Mouse (Mus musculus): ENCODE results near the gene Col1a1. TPM values are rescaled to one million over a fixed set of nuclear protein-coding genes. Genes with fewer than 3 reads are reported as not detected.

The Col1a1 gene
- polyA plus RNA-seq, 1 experiment from 2014 or later, result 2.2 TPM

DNA sequence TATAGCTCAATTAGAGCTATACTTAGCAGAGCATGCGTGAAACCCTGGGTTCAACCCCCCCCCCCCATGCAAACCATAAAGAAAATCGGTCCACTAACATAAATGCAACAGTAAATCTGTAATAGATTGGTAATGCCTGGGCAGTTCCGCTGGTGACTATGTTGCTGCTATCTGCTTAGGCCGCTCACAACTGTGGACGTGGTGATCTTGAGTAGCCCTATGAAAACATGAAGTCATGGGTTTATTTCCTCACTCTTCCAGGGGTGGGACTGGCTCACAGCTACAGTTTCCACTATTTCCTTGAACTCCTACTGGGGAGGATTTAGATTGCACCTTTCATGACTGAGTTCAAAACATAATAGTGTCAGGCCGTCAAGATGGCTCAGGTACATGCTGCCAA, 18.3 kb upstream of the Col1a1 start:
- CTCF ChIA-PET, result no interaction called here
- H3K27me3 ChIP-seq, result no peaks in the 10 kb centered on the region
- POLR2A ChIA-PET, result no interaction called here
- in situ Hi-C loops (cut with MboI; ENCODE audit: low pct_unique_long_range_greater_than_20kb), result no loop called here
- TF ChIP-seq CTCF (IDR thresholded peaks at IDR 0.05), result no peak
- no peak for ATAC-seq
- DNase-seq (ENCODE audit: low read depth, low spot score), result no peak

- H3K27me3 ChIP-seq, result no peaks in the 10 kb centered on the region
- ATAC-seq (no peak), DNase-seq (ENCODE audit: low read depth, low spot score) (no peak)
- in situ Hi-C loops (cut with MboI; ENCODE audit: low pct_unique_long_range_greater_than_20kb), result no loop called here
- ChIA-PET POLR2A (no interaction called here), CTCF (interaction anchor here (1.3 kb wide), 1 partner anchor 15 kb away, joined by 7 read pairs; the partner anchor contains the start of gene Col1a1)
- no peak for TF ChIP-seq CTCF (IDR thresholded peaks at IDR 0.05)
Measured at GRCm38 (mm10) chr11:94920996-94921401, 15.0 kb upstream of the Col1a1 start.

- CTCF ChIA-PET, result interaction anchor here (0.8 to 1.0 kb wide), 2 partner anchors 8 to 12 kb away, joined by 3 read pairs; no protein-coding TSS in a partner anchor
- ATAC-seq (no peak), DNase-seq (ENCODE audit: low read depth, low spot score) (no peak)
- no peaks in the 10 kb centered on the region for H3K27me3 ChIP-seq
- TF ChIP-seq CTCF (IDR thresholded peaks at IDR 0.05), result no peak
- in situ Hi-C loops (cut with MboI; ENCODE audit: low pct_unique_long_range_greater_than_20kb), result no loop called here
- POLR2A ChIA-PET, result no interaction called here
Measured at GRCm38 (mm10) chr11:94924977-94925376, 11.0 kb upstream of the Col1a1 start.

DNA sequence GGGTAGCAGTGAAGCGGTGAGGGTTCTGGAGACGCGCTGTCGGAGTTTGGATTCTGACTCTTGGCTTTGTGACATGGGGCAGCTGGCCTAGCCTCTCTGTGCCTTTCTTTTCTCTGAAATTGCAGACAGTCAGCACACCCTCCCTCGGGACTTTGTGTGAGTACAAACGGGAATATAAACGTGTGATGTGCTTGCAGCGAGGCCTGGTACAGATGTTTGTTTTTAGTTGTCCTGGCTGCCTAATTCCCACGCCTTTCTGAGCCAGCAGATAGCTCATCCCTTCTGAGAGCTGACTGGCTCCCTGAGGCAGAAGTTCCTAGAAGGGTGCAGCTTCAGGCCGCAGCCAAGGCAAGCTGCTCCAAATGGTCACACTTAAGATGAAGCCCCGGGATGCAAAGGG, 9.6 kb upstream of the Col1a1 start:
- H3K27me3 ChIP-seq, result no peaks in the 10 kb centered on the region
- CTCF ChIA-PET, result no interaction called here
- in situ Hi-C loops (cut with MboI; ENCODE audit: low pct_unique_long_range_greater_than_20kb), result no loop called here
- no peak for TF ChIP-seq CTCF (IDR thresholded peaks at IDR 0.05)
- DNase-seq (ENCODE audit: low read depth, low spot score) (no peak), ATAC-seq (no peak)
- POLR2A ChIA-PET, result no interaction called here

- DNase-seq (ENCODE audit: low read depth, low spot score), result peak; percentile 88
- no peak for TF ChIP-seq CTCF (IDR thresholded peaks at IDR 0.05)
- in situ Hi-C loops (cut with MboI; ENCODE audit: low pct_unique_long_range_greater_than_20kb), result no loop called here
Measured at GRCm38 (mm10) chr11:94927771-94928291, 8.2 kb upstream of the Col1a1 start.

DNA sequence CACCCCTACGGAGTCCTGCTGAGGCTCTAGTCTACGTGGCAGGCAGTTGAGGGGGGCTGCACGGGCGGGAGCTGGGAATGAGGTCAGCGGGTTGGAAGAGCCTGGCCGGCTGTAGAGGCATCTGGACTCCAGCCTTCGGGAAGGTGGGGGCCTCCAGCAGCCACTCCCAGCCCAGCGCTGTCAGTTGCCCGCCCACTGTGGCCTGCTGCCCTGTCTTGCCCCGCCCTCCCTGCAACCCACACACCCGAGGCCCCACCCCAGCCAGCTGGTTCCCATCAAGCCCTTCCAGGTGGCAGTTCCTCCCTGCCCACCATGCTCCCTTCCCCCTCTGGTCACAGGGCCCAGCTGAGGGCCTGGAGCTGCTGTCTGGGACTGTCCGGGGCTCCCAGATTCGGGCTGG, 7.2 kb upstream of the Col1a1 start:
- ATAC-seq (peak; percentile 66), DNase-seq (ENCODE audit: low read depth, low spot score) (no peak)
- CTCF ChIA-PET, result interaction anchor here (0.7 to 11.9 kb wide), 2 partner anchors 13 to 60 kb away, joined by 3 to 130 read pairs; no protein-coding TSS in a partner anchor
- TF ChIP-seq CTCF (IDR thresholded peaks at IDR 0.05), result no peak
- in situ Hi-C loops (cut with MboI; ENCODE audit: low pct_unique_long_range_greater_than_20kb), result no loop called here
- POLR2A ChIA-PET, result interaction anchor here (0.6 kb wide), 1 partner anchor 79 kb away, joined by 3 read pairs; no protein-coding TSS in a partner anchor
- H3K27me3 ChIP-seq, result no peaks in the 10 kb centered on the region

More at GRCm38 (mm10) chr11:94927771-94928291, 8.2 kb upstream of the Col1a1 start:
- CTCF ChIA-PET, result interaction anchor here (11.9 kb wide), 1 partner anchor 59 kb away, joined by 130 read pairs; no protein-coding TSS in a partner anchor
- POLR2A ChIA-PET, result no interaction called here
- ATAC-seq, result peak; percentile 75
- no peaks in the 10 kb centered on the region for H3K27me3 ChIP-seq

DNA sequence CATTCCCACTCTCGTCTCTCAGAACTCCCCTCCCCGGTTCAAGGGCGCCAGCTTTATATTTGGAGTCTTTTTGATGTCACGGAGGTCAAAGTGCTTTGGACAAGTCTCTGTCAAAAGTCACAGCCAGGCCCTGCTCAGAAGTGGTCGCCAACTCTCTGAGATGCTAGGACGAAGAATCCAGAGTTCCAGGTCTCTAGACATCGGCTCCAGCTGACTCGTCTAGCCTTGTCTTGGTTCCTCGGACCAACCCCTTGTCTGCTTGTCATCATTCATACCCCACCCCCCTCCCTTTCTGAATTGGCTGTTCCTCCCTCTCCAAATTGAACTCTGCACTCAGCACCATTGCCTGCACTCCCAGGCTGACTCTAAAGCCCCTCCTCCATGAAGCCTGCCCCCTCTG, 6.4 kb upstream of the Col1a1 start:
- no peak for ATAC-seq
- in situ Hi-C loops (cut with MboI; ENCODE audit: low pct_unique_long_range_greater_than_20kb), result no loop called here
- H3K27me3 ChIP-seq, result no peaks in the 10 kb centered on the region
- CTCF ChIA-PET, result interaction anchor here (11.9 kb wide), 1 partner anchor 60 kb away, joined by 130 read pairs; no protein-coding TSS in a partner anchor
- TF ChIP-seq CTCF (IDR thresholded peaks at IDR 0.05), result no peak
- DNase-seq (ENCODE audit: low read depth, low spot score), result no peak
- POLR2A ChIA-PET, result no interaction called here

DNA sequence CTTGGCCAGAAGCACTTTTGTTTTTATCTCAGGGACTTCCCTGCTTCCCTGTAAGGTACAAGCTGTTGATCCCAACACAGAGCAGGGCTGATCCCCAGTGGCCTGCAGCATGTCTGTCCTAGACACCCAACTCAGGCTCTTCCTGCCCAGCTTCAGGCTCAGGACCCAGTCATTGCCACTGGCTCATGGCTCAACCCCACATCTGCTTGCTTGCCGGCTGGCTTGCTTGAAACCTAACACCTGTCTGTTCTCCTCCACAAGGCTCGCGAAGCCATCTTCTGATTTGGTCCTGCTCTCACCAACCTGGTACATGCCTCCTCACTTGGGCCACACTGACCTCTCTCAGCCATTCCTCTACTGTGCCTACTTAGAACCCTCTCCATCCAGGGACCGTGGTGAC, 5.9 kb upstream of the Col1a1 start:
- in situ Hi-C loops (cut with MboI; ENCODE audit: low pct_unique_long_range_greater_than_20kb), result loop anchor here (5.0 kb wide), 1 partner anchor 53 kb away; no protein-coding TSS in a partner anchor
- ChIA-PET CTCF (interaction anchor here (11.9 kb wide), 1 partner anchor 61 kb away, joined by 130 read pairs; no protein-coding TSS in a partner anchor), POLR2A (no interaction called here)
- DNase-seq (ENCODE audit: low read depth, low spot score), result no peak
- no peak for TF ChIP-seq CTCF (IDR thresholded peaks at IDR 0.05)
- no peak for ATAC-seq
- no peaks in the 10 kb centered on the region for H3K27me3 ChIP-seq

- no peak for ATAC-seq
- no peak for TF ChIP-seq CTCF (IDR thresholded peaks at IDR 0.05)
- CTCF ChIA-PET, result interaction anchor here (1.0 to 11.9 kb wide), 5 partner anchors 31 to 204 kb away, joined by 3 to 130 read pairs (median 3); no protein-coding TSS in a partner anchor
- POLR2A ChIA-PET, result interaction anchor here (0.6 to 1.0 kb wide), 2 partner anchors 17 to 61 kb away, joined by 3 to 7 read pairs; no protein-coding TSS in a partner anchor
- DNase-seq (ENCODE audit: low read depth, low spot score), result no peak
- in situ Hi-C loops (cut with MboI; ENCODE audit: low pct_unique_long_range_greater_than_20kb), result loop anchor here (5.0 kb wide), 1 partner anchor 56 kb away; no protein-coding TSS in a partner anchor
- H3K27me3 ChIP-seq, result no peaks in the 10 kb centered on the region
Measured at GRCm38 (mm10) chr11:94933584-94933983, 2.4 kb upstream of the Col1a1 start.

DNA sequence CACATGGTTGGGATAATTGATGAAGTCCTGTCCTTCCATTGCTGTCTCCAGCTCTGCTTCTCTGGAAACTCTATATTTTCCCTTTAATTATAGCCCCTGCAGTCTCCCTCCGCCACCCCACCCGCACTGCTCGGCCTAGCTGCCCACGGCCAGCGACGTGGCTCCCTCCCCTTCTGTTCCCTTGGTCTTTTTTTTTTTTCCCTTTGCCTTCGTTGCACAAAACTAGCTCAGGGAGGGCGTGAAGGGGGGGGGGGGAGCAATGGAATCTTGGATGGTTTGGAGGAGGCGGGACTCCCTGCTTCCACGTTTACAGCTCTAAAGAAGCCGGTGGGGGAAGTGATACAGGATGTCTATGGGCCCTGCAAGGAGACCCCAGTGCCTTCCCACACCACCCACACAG, 1.5 kb upstream of the Col1a1 start:
- no peaks in the 10 kb centered on the region for H3K27me3 ChIP-seq
- ChIA-PET CTCF (interaction anchor here (1.2 to 11.9 kb wide), 2 partner anchors 32 to 65 kb away, joined by 3 to 130 read pairs; no protein-coding TSS in a partner anchor), POLR2A (no interaction called here)
- ATAC-seq (no peak), DNase-seq (ENCODE audit: low read depth, low spot score) (no peak)
- in situ Hi-C loops (cut with MboI; ENCODE audit: low pct_unique_long_range_greater_than_20kb), result loop anchor here (5.0 kb wide), 1 partner anchor 57 kb away; no protein-coding TSS in a partner anchor
- TF ChIP-seq CTCF (IDR thresholded peaks at IDR 0.05), result no peak

DNA sequence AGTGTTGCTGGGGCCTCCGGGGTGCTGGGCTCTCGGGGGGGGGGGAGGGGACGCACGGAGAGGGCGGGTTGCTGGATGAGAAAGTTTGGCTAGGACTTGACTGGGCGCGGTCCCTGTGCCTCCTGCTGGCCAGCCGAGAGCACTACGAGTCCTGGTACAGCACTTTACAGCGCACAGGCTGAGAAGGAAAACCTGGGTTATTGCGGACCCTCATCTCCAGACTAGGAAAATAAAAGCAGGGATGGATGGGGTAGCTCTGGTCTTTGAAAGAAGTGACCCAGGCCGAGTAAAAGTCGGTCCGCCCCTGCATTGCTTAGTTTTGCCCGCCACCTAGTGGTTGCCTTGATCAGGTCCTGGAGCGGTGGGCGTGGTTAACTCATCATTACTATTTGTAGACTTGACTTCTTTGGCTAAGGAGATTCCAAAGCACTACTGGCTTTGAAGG, 849 bp downstream of the Col1a1 start:
- no peak for DNase-seq (ENCODE audit: low read depth, low spot score)
- no peaks in the 10 kb centered on the region for H3K27me3 ChIP-seq
- CTCF ChIA-PET, result interaction anchor here (0.7 to 11.9 kb wide), 25 partner anchors 12 to 207 kb away, joined by 3 to 130 read pairs (median 4); partner anchors contain the start of gene Hils1
- ATAC-seq, result peak; percentile 51
- TF ChIP-seq CTCF (IDR thresholded peaks at IDR 0.05), result peak; percentile 99
- POLR2A ChIA-PET, result interaction anchor here (0.9 to 1.3 kb wide), 2 partner anchors 70 to 71 kb away, joined by 4 to 6 read pairs; no protein-coding TSS in a partner anchor
- in situ Hi-C loops (cut with MboI; ENCODE audit: low pct_unique_long_range_greater_than_20kb), result loop anchor here (5.0 kb wide), 1 partner anchor 35 kb away; no protein-coding TSS in a partner anchor
